Mouse (Mus musculus) hindbrain, embryonic 13.5 days (tissue): ENCODE data around the gene Phf23. TPM values are rescaled to one million over a fixed set of nuclear protein-coding genes. Genes with fewer than 3 reads are reported as not detected.
"Not testable (repeated sequence)": the region's sequence is repeated elsewhere in the genome, so short reads cannot be mapped to it uniquely, and the experiment has no call there.

ENCODE experiments used
- ATAC-seq: fragments of 200-750 bp; cut with Nextera tagmentation; 2 replicates; pipeline ENCODE4 v1.8.0; 2017; ENCODE audit warnings: moderate TSS enrichment; ENCODE audit not compliant: low FRiP score
- H3K27ac ChIP-seq: fragments of 300-500 bp; sonication (generic); 2 replicates; pipeline ENCODE4 v1.5.1; 2015; ENCODE audit warnings: inconsistent platforms, mild to moderate bottlenecking, moderate library complexity
- H3K27me3 ChIP-seq: fragments of 300-500 bp; sonication (generic); 2 replicates; pipeline ENCODE4 v1.6.1; 2015; ENCODE audit warnings: mild to moderate bottlenecking, inconsistent platforms
- H3K36me3 ChIP-seq: fragments of 300-500 bp; sonication (generic); 2 replicates; pipeline ENCODE4 v1.6.1; 2015; ENCODE audit warnings: mild to moderate bottlenecking, inconsistent platforms
- H3K4me1 ChIP-seq: fragments of 300-500 bp; sonication (generic); replicated peaks from 2 replicates; pipeline ENCODE4 v1.6.1; 2015; ENCODE audit warnings: inconsistent platforms
- H3K4me2 ChIP-seq: fragments of 300-500 bp; sonication (generic); 2 replicates; pipeline ENCODE4 v1.6.1; 2015; ENCODE audit warnings: inconsistent platforms, mild to moderate bottlenecking, moderate library complexity
- H3K4me3 ChIP-seq: fragments of 300-500 bp; sonication (generic); 2 replicates; pipeline ENCODE4 v1.5.1; 2015; ENCODE audit warnings: mild to moderate bottlenecking, inconsistent platforms
- H3K9ac ChIP-seq: fragments of 300-500 bp; sonication (generic); 2 replicates; pipeline ENCODE4 v1.6.1; 2015; ENCODE audit warnings: mild to moderate bottlenecking, inconsistent platforms
- H3K9me3 ChIP-seq: fragments of 300-500 bp; sonication (generic); 2 replicates; pipeline ENCODE4 v1.6.1; 2016; ENCODE audit warnings: inconsistent platforms
- WGBS: fragments of 180-500 bp; shearing (Covaris S2); methylation state at CpG from one replicate; pipeline ENCODE4 v1.1.7; 2015; 5-methylcytosine and 5-hydroxymethylcytosine counted together
- polyA plus RNA-seq: library from polyadenylated mRNA; unstranded; fragments of >200 nt; fragmentation: Nextera tagmentation; extraction: Ambion mirVana; gene quantifications from 2 replicates; pipeline ENCODE4 v1.2.1, GENCODE M21; 2015

Gene Phf23
- polyA plus RNA-seq, result 72.9 and 74.8 TPM in 2 replicates

GRCm38 (mm10) chr11:69995391-69995960 lies at the start of gene Phf23:
TSS of gene Phf23 (plus strand) at chr11:69995777.
- no peaks in the 10 kb centered on the region for H3K27me3 ChIP-seq
- H3K36me3 ChIP-seq, result peaks cover 40% of the 10 kb centered on the region
- peak within 1 kb of the TSS; percentile 91 for H3K4me3 ChIP-seq
- ATAC-seq, result peak; percentile 85
- H3K9me3 ChIP-seq, result no peaks in the 10 kb centered on the region
- peak within 1 kb of the TSS; percentile 71 for H3K4me2 ChIP-seq
- peak within 1 kb of the TSS; percentile 94 for H3K9ac ChIP-seq
- H3K27ac ChIP-seq, result peak within 1 kb of the TSS; percentile 97
- under 1% methylated on average over 36 of the region's 36 CpGs for whole genome bisulfite sequencing
- H3K4me1 ChIP-seq, result peaks cover 48% of the 10 kb centered on the region

DNA sequence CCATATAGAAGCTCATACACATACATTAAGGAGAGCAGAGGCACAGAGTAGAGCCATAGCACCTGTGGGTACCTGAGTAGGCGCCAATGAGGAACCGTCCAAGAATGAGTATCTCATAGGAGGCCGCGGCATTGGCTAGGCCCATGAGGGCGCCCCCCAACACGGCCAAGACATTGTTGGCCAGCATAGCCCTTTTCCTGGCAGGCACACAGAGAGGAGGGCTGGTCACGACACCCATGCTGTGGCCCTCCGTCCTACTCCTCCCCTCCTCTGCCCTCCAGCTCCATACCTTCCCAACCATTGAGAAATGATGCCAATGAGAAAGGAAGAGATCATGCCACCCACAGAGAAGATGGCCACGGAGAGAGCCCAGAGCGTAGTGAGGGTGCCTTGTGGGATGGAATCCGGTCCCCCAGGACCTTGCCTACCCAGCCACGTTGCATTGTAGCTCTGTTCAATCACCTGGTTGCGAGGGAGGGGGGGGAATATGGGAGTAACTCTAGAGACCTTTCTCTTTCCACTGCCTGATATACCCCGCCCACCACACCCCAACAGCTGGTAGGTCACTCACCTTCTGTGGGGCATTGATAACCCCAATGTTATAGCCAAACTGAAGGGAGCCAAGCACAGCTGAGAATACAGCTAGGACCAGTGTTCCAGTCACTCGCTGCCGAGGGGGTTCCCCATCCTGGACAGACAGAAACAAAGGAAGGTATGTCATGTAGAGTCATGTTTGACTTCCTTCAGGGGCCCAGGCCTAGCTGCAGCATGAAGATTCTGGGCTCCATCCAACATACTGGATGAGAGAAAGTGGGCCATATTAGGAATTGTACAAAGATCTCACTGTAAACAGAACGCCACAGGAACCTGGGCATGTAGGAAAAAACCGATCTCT lies 49.3 kb upstream of the Phf23 start:
- H3K27ac ChIP-seq, result no peak overlapping the region
- no peak overlapping the region; the same call in 1 of the 2 replicates for H3K4me3 ChIP-seq
- no peak overlapping the region for H3K9ac ChIP-seq
- H3K9me3 ChIP-seq, result no peaks in the 10 kb centered on the region
- WGBS, result 93% methylated on average over 18 of the region's 18 CpGs
- no peaks in the 10 kb centered on the region for H3K36me3 ChIP-seq
- ATAC-seq, result no peak
- no peak overlapping the region for H3K4me2 ChIP-seq
- H3K4me1 ChIP-seq, result peaks cover 19% of the 10 kb centered on the region
- H3K27me3 ChIP-seq, result peaks cover 34% of the 10 kb centered on the region

GRCm38 (mm10) chr11:69947337-69948065 lies 48.1 kb upstream of the Phf23 start:
- Histone ChIP-seq H3K4me1 (peaks cover 19% of the 10 kb centered on the region), H3K27ac (no peak overlapping the region), H3K9ac (peak overlapping the region; percentile 63), H3K4me3 (peak overlapping the region; percentile 44), H3K27me3 (peaks cover 40% of the 10 kb centered on the region), H3K4me2 (peak overlapping the region; percentile 62), H3K36me3 (no peaks in the 10 kb centered on the region), H3K9me3 (no peaks in the 10 kb centered on the region)
- ATAC-seq, result peak; percentile 46
- WGBS, result 2% methylated on average over 29 of the region's 29 CpGs

DNA sequence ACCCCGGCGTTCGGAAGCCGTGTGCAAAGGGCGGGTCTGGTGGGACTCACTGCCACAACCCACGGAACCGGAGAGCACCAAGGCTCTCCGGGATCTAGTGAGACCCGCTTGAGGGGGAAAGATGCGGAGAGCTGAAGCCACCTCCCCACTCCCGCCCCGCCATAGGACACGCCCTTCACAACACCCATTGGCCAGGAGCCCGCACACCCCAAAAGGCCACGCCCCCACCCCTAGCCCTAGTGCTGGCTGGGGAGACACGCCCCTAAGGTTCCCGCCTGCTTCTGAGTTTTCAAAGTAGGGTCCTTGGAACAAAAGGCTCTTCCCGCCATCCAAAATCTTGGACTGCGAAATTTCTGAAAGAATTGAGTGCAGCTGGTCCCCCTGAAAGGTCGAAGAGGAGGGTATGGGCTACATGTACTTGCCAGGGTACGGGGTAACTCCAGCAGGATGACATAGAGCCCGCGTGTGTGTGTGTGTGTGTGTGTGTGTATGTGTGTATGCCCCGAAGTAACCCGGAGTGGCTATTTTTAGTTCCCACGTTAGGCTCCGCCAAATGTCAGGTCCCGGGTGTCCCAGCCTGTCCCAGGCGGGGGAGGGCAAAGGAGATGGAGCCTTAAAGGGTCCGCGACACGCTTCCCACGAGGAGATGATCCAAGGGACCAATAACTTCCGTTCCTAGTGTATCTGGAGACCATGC lies 47.4 kb upstream of the Phf23 start, which contains the start of gene Slc2a4:
Gene Slc2a4, minus strand, starts transcription at position 123 of the 697 bp plus-strand sequence.
- peaks cover 43% of the 10 kb centered on the region for H3K27me3 ChIP-seq
- H3K36me3 ChIP-seq, result no peaks in the 10 kb centered on the region
- H3K9me3 ChIP-seq, result no peaks in the 10 kb centered on the region
- H3K4me2 ChIP-seq, result peak within 1 kb of the TSS; percentile 62
- peak within 1 kb of the TSS; percentile 44 for H3K4me3 ChIP-seq
- H3K4me1 ChIP-seq, result peaks cover 19% of the 10 kb centered on the region
- peak; percentile 93 for ATAC-seq
- peak within 1 kb of the TSS; percentile 63 for H3K9ac ChIP-seq
- WGBS, result under 1% methylated on average over 34 of the region's 34 CpGs
- H3K27ac ChIP-seq, result peak within 1 kb of the TSS; percentile 40; the same call in 1 of the 2 replicates

GRCm38 (mm10) chr11:69948763-69949150 lies 46.8 kb upstream of the Phf23 start:
- peak overlapping the region; percentile 62 for H3K4me2 ChIP-seq
- H3K4me3 ChIP-seq, result peak overlapping the region; percentile 44
- H3K27ac ChIP-seq, result peak overlapping the region; percentile 40; the same call in 1 of the 2 replicates
- ATAC-seq, result peak; percentile 25; the same call in 1 of the 2 replicates
- no peaks in the 10 kb centered on the region for H3K9me3 ChIP-seq
- no peaks in the 10 kb centered on the region for H3K36me3 ChIP-seq
- no peak overlapping the region for H3K9ac ChIP-seq
- 1% methylated on average over 14 of the region's 14 CpGs for WGBS
- peaks cover 19% of the 10 kb centered on the region for H3K4me1 ChIP-seq
- H3K27me3 ChIP-seq, result peaks cover 43% of the 10 kb centered on the region

DNA sequence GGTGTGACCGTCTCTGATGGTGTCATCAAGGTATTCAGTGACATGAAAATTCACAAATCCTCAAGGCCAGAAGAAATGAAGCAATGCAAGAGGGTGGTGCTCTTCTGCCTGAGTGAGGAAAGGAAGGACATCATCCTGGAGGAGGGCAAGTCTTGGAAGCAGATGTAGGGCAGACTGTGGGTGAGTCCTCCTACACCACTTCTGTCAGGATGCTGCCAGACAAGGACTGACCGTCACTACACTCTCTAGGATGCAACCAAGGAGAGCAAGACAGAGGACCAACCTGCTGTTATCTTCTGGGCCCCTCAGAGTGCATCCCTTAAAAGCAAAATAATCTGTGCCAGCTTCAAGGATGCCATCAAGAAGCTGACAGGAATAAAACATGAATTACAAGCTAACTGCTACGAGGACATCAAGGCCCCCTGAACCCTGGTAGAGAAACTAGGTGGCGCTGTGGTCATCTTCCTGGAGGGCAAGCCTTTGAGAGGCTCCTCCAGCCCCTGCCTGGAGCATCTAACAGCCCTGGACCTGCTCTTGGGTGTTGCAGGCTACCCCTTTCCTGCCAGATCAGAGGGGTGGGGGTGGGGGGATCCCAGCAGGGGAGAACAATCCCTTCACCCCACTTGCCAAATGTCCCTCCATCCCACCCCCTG lies 44.6 kb upstream of the Phf23 start:
- Histone ChIP-seq H3K9ac (no peak overlapping the region), H3K4me2 (no peak overlapping the region), H3K4me3 (no peak overlapping the region), H3K9me3 (no peaks in the 10 kb centered on the region), H3K27ac (no peak overlapping the region), H3K36me3 (no peaks in the 10 kb centered on the region), H3K27me3 (peaks cover 50% of the 10 kb centered on the region), H3K4me1 (peaks cover 19% of the 10 kb centered on the region)
- no peak for ATAC-seq
- 46% methylated on average over 4 of the region's 4 CpGs for WGBS

DNA sequence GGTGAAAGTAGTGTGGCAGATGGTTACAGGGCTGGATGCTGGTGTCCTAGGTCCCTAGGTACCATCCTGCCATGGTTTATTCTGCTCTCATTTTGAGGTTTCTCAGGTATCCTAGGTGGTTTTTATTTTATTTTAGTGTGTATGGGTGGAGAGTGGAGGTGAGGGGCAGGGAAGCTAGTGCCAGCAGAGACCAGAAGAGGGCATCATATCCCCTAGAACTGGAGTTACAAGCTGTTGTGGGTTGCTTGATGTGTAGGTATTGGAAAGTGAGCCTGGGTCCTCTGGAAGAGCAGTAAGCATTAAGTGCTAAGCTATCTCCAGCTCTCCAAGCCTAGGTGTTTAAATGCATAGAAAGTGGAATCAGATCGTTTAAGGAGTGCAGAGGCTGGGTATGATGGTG lies 43.3 kb upstream of the Phf23 start:
- Histone ChIP-seq H3K9ac (no peak overlapping the region), H3K9me3 (no peaks in the 10 kb centered on the region), H3K4me3 (no peak overlapping the region), H3K4me1 (peaks cover 15% of the 10 kb centered on the region), H3K27me3 (peaks cover 45% of the 10 kb centered on the region; the same call in 1 of the 2 replicates), H3K36me3 (no peaks in the 10 kb centered on the region), H3K4me2 (no peak overlapping the region), H3K27ac (no peak overlapping the region)
- ATAC-seq, result no peak
- WGBS, result 53% methylated on average over 1 of the region's 1 CpGs

DNA sequence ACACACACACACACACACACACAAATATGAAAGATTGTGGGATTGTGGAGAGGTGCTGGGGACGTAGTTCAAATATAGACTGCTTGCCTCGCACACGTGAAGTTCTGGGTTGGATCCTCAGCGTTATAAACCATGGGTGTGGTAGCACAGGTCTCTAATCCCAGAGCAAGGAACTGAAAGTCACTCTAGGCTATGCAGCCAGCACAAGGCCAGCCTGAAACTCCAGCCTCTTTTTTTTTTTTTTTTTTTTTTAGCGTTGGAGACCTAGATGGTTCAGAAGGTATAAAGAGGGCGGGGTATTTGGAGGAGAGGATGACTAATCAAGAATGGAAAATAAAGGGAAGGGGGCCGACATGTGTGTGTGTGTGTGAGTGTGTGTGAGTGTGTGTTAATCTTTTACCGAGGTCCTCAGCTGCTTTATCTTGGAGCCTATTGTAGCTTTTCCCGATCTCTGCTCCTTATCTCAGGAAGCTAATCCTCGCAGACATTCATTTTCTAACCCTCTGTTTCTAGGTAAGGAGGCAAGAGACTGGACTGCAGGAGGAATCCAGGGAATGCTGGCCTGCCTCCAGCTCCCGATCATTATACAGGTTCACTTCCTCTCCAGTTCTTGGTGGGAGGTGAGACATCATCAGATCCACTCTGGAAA lies 42.2 kb upstream of the Phf23 start:
- H3K36me3 ChIP-seq, result no peaks in the 10 kb centered on the region
- H3K4me3 ChIP-seq, result no peak overlapping the region
- peaks cover 38% of the 10 kb centered on the region; the same call in 1 of the 2 replicates for H3K27me3 ChIP-seq
- no peak overlapping the region for H3K4me2 ChIP-seq
- no peaks in the 10 kb centered on the region for H3K9me3 ChIP-seq
- WGBS, result 68% methylated on average over 11 of the region's 11 CpGs
- peaks cover 4% of the 10 kb centered on the region for H3K4me1 ChIP-seq
- H3K27ac ChIP-seq, result no peak overlapping the region
- no peak overlapping the region for H3K9ac ChIP-seq
- ATAC-seq, result no peak

GRCm38 (mm10) chr11:69955618-69956017 lies 40.0 kb upstream of the Phf23 start:
- not testable (repeated sequence) for H3K9me3 ChIP-seq, H3K4me3 ChIP-seq, ATAC-seq, H3K36me3 ChIP-seq, H3K9ac ChIP-seq, H3K4me2 ChIP-seq, H3K27ac ChIP-seq, H3K4me1 ChIP-seq
- peaks cover 39% of the 10 kb centered on the region for H3K27me3 ChIP-seq
- WGBS, result 81% methylated on average over 4 of the region's 4 CpGs

DNA sequence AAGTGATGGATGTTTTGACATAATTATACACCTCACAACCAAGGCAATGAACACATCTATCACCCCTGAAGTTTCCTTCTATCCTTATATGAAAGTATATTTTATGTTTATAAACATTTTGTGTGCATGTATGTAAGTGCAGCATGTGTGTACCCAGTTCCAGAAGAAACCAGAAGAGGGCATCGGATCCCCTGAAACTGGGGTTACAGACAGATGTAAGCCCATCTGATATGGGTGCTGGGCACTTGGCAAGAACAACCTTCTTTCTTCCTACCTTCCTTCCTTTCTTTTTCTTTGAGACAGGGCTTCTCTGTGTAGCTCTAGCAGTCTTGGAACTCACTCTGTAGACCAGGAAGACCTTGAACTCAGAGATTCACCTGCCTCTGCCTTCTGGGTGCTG lies 39.4 kb upstream of the Phf23 start:
- ATAC-seq, result no peak
- Histone ChIP-seq H3K4me1 (no peaks in the 10 kb centered on the region), H3K9ac (no peak overlapping the region), H3K27me3 (peaks cover 41% of the 10 kb centered on the region), H3K4me2 (no peak overlapping the region), H3K9me3 (no peaks in the 10 kb centered on the region), H3K36me3 (no peaks in the 10 kb centered on the region), H3K4me3 (no peak overlapping the region), H3K27ac (no peak overlapping the region)
- 86% methylated on average over 1 of the region's 1 CpGs for WGBS

GRCm38 (mm10) chr11:69960616-69961015 lies 35.0 kb upstream of the Phf23 start:
- 28% methylated on average over 5 of the region's 5 CpGs for WGBS
- Histone ChIP-seq H3K9me3 (no peaks in the 10 kb centered on the region), H3K9ac (no peak overlapping the region), H3K4me2 (no peak overlapping the region), H3K36me3 (no peaks in the 10 kb centered on the region), H3K27ac (no peak overlapping the region), H3K4me1 (peaks cover 7% of the 10 kb centered on the region), H3K27me3 (peaks cover 70% of the 10 kb centered on the region), H3K4me3 (no peak overlapping the region)
- no peak for ATAC-seq
